Mouse (Mus musculus) hindbrain, embryonic 14.5 days (tissue): ENCODE results near the gene Olfr486. TPM values are rescaled to one million over a fixed set of nuclear protein-coding genes. Genes with fewer than 3 reads are reported as not detected.

Experiments used
- polyA plus RNA-seq: library from polyadenylated mRNA; unstranded; fragments of >200 nt; fragmentation: Nextera tagmentation; extraction: Ambion mirVana; gene quantifications from 2 replicates; pipeline ENCODE4 v1.2.1, GENCODE M21; 2014

Olfr486 gene
- polyA plus RNA-seq, 1 experiment from 2014 or later, result not detected

Other genes starting within 250 kb of the Olfr486 start
- gene Olfr473, start 242.3 kb downstream of the Olfr486 start, polyA plus RNA-seq, result not detected in 2 replicates
- not detected in 2 replicates for gene Olfr474, start 218.1 kb downstream of the Olfr486 start, polyA plus RNA-seq
- not detected in 2 replicates for gene Olfr476, start 207.9 kb downstream of the Olfr486 start, polyA plus RNA-seq
- not detected in 2 replicates for gene Olfr477, start 186.0 kb downstream of the Olfr486 start, polyA plus RNA-seq
- not detected in 2 replicates for gene Olfr478, start 138.8 kb downstream of the Olfr486 start, polyA plus RNA-seq
- not detected in 2 replicates for gene Olfr479, start 122.0 kb downstream of the Olfr486 start, polyA plus RNA-seq
- not detected in 2 replicates for gene Olfr480, start 105.4 kb downstream of the Olfr486 start, polyA plus RNA-seq
- not detected in 2 replicates for gene Olfr481, start 92.9 kb downstream of the Olfr486 start, polyA plus RNA-seq
- 0.13 TPM in 1 of 2 replicates, not detected in the other for gene Olfr482, start 75.2 kb downstream of the Olfr486 start, polyA plus RNA-seq
- not detected in 2 replicates for gene Olfr483, start 71.9 kb downstream of the Olfr486 start, polyA plus RNA-seq
- gene Olfr484, start 45.3 kb downstream of the Olfr486 start, polyA plus RNA-seq, result not detected in 2 replicates
- not detected in 2 replicates for gene Olfr485, start 12.9 kb downstream of the Olfr486 start, polyA plus RNA-seq
- not detected in 2 replicates for gene Olfr487, start 41.9 kb upstream of the Olfr486 start, polyA plus RNA-seq
- not detected in 2 replicates for gene Olfr488, start 85.6 kb upstream of the Olfr486 start, polyA plus RNA-seq
- gene Olfr490, start 116.2 kb upstream of the Olfr486 start, polyA plus RNA-seq, result not detected in 2 replicates
- gene Olfr491, start 140.7 kb upstream of the Olfr486 start, polyA plus RNA-seq, result not detected in 2 replicates
- gene Olfr492, start 150.9 kb upstream of the Olfr486 start, polyA plus RNA-seq, result not detected in 2 replicates
- gene Olfr493, start 174.2 kb upstream of the Olfr486 start, polyA plus RNA-seq, result not detected in 2 replicates
- not detected in 2 replicates for gene Olfr494, start 192.6 kb upstream of the Olfr486 start, polyA plus RNA-seq
- not detected in 2 replicates for gene Olfr495, start 220.4 kb upstream of the Olfr486 start, polyA plus RNA-seq
- not detected in 2 replicates for gene Olfr497, start 247.7 kb upstream of the Olfr486 start, polyA plus RNA-seq